Mouse (Mus musculus) lung, embryonic 15.5 days (tissue): ENCODE measurements at regions not wholly inside any gene's neighbourhood (a gene's known extent, or its start where the extent isn't known, plus 50 kb on each side); places are given as distances from the start of the nearest gene placed in this dataset.
A peak's percentile ranks its signal among the peaks of the same experiment; 100 is the strongest.

Experiments used
- ATAC-seq: fragments of 200-750 bp; cut with Nextera tagmentation; 2 replicates; pipeline ENCODE4 v1.8.0; 2017; ENCODE audit warnings: moderate number of reproducible peaks, borderline replicate concordance; ENCODE audit not compliant: low FRiP score, low TSS enrichment; ENCODE audit errors: extremely low read depth
- H3K27ac ChIP-seq: fragments of 300-500 bp; sonication (generic); 2 replicates; pipeline ENCODE4 v1.5.1; 2015; ENCODE audit warnings: moderate library complexity, mild to moderate bottlenecking, inconsistent platforms
- H3K27me3 ChIP-seq: fragments of 300-500 bp; sonication (generic); 2 replicates; pipeline ENCODE4 v1.6.1; 2015; ENCODE audit warnings: inconsistent platforms
- H3K36me3 ChIP-seq: fragments of 300-500 bp; sonication (generic); 2 replicates; pipeline ENCODE4 v1.6.1; 2015; ENCODE audit warnings: inconsistent platforms
- H3K4me1 ChIP-seq: fragments of 300-500 bp; sonication (generic); 2 replicates; pipeline ENCODE4 v1.6.1; 2015; ENCODE audit warnings: inconsistent platforms
- H3K4me2 ChIP-seq: fragments of 300-500 bp; sonication (generic); 2 replicates; pipeline ENCODE4 v1.6.1; 2015; ENCODE audit warnings: inconsistent platforms, mild to moderate bottlenecking, moderate library complexity
- H3K4me3 ChIP-seq: fragments of 300-500 bp; sonication (generic); 2 replicates; pipeline ENCODE4 v1.5.1; 2015; ENCODE audit warnings: mild to moderate bottlenecking, inconsistent platforms
- H3K9ac ChIP-seq: fragments of 300-500 bp; sonication (generic); 2 replicates; pipeline ENCODE4 v1.6.1; 2015; ENCODE audit warnings: inconsistent platforms
- H3K9me3 ChIP-seq: fragments of 300-500 bp; sonication (generic); 2 replicates; pipeline ENCODE4 v1.6.1; 2016; ENCODE audit warnings: inconsistent platforms
- WGBS: fragments of 180-500 bp; shearing (Covaris S2); methylation state at CpG from one replicate; pipeline ENCODE4 v1.1.7; 2015; 5-methylcytosine and 5-hydroxymethylcytosine counted together

DNA sequence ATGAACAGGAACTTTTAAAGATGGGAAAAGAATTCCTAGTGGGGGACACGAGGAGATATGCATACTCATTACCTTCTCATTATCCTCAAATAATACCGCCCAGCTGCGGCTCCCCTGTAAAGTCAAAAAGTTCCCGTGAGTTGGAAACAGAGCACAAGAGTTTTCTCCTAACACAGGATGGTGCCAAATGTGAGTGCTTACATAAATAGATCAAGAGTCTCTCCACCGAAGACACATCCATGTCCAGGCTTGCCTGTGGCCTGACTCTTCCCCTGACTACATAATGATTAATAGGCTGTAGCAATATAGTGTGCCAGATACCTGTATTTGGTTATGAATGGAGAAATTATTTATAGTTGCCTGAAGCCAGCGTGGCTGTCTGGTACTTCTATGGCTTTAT, 281.8 kb upstream of the Klf3 start:
- no peak overlapping the region for H3K4me3 ChIP-seq
- H3K27me3 ChIP-seq, result no peaks in the 10 kb centered on the region
- H3K36me3 ChIP-seq, result no peaks in the 10 kb centered on the region
- 68% methylated on average over 6 of the region's 6 CpGs for WGBS
- no peaks in the 10 kb centered on the region for H3K9me3 ChIP-seq
- H3K4me2 ChIP-seq, result no peak overlapping the region
- no peak overlapping the region for H3K27ac ChIP-seq
- 0 out of 2 replicates have a peak, but pooled peaks cover 8% of the 10 kb centered on the region for H3K4me1 ChIP-seq
- no peak for ATAC-seq
- no peak overlapping the region for H3K9ac ChIP-seq

DNA sequence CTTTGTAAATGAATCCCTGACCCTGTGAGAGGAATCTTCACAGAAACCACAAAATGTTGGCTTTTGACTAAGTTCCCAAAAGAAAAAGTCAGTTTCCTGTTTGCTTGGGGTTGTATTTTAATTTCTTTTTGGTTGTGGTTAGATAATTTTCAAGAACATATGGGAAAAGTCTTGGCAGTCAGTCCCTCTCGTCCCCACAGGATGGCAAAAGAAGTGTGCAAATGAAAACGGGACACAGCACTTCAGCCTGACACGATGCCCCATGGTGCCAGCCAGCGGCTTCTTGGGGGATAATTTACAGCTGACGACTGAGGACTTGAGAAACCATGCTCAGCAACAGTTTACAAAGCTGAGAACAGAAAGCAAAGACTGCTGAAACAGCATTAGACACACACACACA, 281.2 kb upstream of the Klf3 start:
- ATAC-seq, result no peak
- H3K27me3 ChIP-seq, result no peaks in the 10 kb centered on the region
- H3K4me3 ChIP-seq, result no peak overlapping the region
- H3K4me1 ChIP-seq, result 0 out of 2 replicates have a peak, but pooled peaks cover 8% of the 10 kb centered on the region
- H3K9ac ChIP-seq, result no peak overlapping the region
- no peak overlapping the region for H3K4me2 ChIP-seq
- H3K9me3 ChIP-seq, result no peaks in the 10 kb centered on the region
- H3K27ac ChIP-seq, result no peak overlapping the region
- 28% methylated on average over 5 of the region's 5 CpGs for WGBS
- no peaks in the 10 kb centered on the region for H3K36me3 ChIP-seq

DNA sequence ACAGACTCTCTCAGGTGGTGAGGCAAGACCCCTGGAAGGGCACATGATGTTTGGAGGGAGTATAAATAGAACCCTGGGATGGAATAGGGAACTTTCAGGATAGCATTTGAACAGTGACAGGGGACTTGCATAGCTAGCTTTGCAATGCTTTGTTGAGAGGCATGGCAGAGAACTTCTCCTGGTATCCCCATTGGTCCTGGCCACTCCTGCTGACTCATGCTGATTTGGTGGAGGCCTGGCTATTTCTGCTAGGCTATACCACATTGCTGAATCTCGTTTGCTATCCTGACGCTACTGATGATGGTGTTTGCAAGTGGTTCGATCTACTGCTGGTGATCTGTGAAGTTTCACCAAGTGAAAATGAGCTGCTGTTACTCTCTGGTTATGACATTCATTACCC, 276.7 kb upstream of the Klf3 start:
- H3K4me2 ChIP-seq, result no peak overlapping the region
- H3K27ac ChIP-seq, result no peak overlapping the region
- no peak overlapping the region for H3K4me3 ChIP-seq
- no peaks in the 10 kb centered on the region for H3K9me3 ChIP-seq
- no peak overlapping the region for H3K9ac ChIP-seq
- no peak for ATAC-seq
- H3K36me3 ChIP-seq, result no peaks in the 10 kb centered on the region
- H3K27me3 ChIP-seq, result no peaks in the 10 kb centered on the region
- 84% methylated on average over 3 of the region's 3 CpGs for WGBS
- no peaks in the 10 kb centered on the region for H3K4me1 ChIP-seq

DNA sequence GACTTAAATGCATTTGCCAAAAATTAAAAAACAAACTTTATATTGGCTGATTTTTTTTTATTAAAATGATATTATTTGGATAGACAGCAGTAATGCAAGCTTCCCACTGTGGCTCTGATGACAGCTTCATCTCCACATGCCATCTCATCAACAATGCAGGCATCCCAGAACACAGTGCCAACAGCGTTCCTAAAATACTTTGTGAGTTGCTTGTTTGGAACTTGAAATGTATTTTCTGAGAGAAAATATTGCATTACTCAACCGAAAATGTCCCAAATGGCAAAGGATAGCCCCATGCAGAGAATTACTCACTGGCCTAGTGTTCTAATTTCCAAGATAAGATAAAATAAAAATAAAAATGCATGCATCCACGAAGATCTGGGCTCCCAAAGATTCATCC, 275.2 kb upstream of the Klf3 start:
- Histone ChIP-seq H3K9ac (no peak overlapping the region), H3K4me3 (no peak overlapping the region), H3K9me3 (no peaks in the 10 kb centered on the region), H3K4me1 (no peaks in the 10 kb centered on the region), H3K36me3 (no peaks in the 10 kb centered on the region), H3K27ac (no peak overlapping the region), H3K27me3 (no peaks in the 10 kb centered on the region), H3K4me2 (no peak overlapping the region)
- no peak for ATAC-seq
- WGBS, result 66% methylated on average over 3 of the region's 3 CpGs

DNA sequence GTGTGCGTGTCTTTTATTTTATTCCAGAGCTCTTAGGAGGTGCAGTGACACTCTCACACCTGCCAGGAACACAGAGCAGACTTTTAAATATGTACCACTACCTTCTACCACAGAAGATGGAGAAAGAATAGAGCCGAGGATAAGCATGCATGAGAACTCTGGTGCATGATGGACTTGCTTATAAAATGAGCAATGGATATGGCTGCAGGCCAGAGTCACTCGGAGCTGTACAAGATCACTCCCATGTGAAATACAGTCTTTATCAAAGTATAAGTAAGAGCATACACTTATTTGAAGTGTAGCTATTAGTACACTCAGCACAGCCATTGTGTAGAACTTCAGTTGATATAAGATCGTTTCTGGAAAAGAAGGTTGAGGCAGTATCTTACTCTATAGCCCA, 268.8 kb upstream of the Klf3 start:
- Histone ChIP-seq H3K4me1 (peaks cover 14% of the 10 kb centered on the region), H3K27ac (no peak overlapping the region), H3K4me2 (no peak overlapping the region), H3K9ac (no peak overlapping the region), H3K36me3 (no peaks in the 10 kb centered on the region), H3K9me3 (no peaks in the 10 kb centered on the region), H3K4me3 (no peak overlapping the region), H3K27me3 (no peaks in the 10 kb centered on the region)
- WGBS, result 73% methylated on average over 4 of the region's 4 CpGs
- ATAC-seq, result no peak

DNA sequence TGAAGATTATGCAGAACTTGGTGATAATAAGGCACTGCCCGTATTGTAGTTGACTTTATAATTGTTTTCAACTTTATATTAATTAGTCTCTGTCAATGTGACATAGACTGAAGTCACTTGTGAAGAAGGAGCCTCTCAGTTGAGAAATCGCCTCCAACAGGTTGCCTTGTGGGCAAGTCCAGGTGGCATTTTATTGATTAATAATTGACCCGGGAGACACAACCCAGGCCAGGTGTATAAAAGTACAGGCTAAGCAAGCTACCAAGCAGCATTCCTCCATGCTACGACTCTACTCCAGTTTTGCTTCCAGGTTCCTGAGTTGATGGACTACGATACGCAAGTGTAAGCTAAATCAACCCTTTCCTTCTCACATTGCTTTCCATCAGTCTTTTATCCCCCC, 268.2 kb upstream of the Klf3 start:
- Histone ChIP-seq H3K9ac (no peak overlapping the region), H3K36me3 (no peaks in the 10 kb centered on the region), H3K4me3 (no peak overlapping the region), H3K27ac (no peak overlapping the region), H3K4me1 (peaks cover 14% of the 10 kb centered on the region), H3K27me3 (no peaks in the 10 kb centered on the region), H3K4me2 (no peak overlapping the region), H3K9me3 (no peaks in the 10 kb centered on the region)
- ATAC-seq, result no peak
- WGBS, result 89% methylated on average over 6 of the region's 6 CpGs

DNA sequence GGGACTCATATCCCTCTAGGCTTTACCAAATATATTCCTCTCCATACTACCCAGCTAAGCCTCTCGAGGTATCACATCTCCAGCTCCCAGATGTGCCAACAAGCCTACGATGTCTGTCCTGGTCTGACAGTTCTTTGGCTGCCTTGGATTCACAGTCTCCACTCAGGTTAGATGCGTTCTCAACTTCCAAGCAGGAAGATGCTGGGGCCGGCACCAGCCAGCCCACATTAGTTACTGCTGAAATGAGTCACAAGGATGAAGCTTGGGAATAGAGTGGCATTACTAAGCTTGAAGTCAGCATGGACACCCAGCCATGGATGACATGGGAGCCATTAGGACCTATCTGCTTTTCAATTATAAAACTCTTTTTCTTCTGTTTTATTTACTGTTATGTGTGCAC, 267.6 kb upstream of the Klf3 start:
- no peak for ATAC-seq
- Histone ChIP-seq H3K9ac (no peak overlapping the region), H3K4me1 (peaks cover 14% of the 10 kb centered on the region), H3K4me2 (no peak overlapping the region), H3K4me3 (no peak overlapping the region), H3K9me3 (no peaks in the 10 kb centered on the region), H3K36me3 (no peaks in the 10 kb centered on the region), H3K27me3 (no peaks in the 10 kb centered on the region), H3K27ac (no peak overlapping the region)
- 89% methylated on average over 4 of the region's 4 CpGs for WGBS

DNA sequence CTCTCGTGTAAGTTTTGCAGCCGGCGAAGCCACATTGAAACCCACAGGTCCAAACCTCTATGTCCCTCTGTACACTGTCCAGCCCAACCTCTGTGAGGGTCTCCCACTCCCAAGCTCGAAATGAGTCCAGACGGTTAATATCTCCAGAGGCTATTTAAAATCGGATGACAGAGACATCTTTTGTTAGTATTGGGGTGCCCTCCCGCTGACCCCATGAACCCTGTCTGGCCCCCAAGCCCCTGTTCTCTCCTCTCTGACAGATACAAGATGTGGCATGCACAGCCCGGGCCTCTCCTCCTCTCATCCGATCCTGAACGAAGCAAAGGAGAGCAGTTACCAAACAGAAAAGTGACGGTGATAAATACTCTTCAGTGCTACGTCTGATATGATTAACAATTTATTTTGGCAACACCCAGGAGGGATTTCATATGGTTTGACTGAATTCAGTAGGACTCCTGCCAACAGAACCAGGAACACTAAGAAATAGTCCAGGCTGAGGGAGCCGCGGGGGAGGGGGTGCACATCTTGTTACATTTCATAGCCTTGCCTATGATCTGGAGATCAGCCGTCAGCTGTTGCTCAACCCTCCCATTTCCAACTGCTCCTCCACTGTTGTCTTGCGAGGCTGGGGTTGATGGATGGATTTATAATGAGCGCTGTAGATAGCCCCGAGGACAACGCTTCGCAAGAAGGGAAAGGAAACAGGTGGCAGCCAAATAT, 266.6 kb upstream of the Klf3 start:
- peak; percentile 98 for ATAC-seq
- no peak overlapping the region for H3K27ac ChIP-seq
- H3K4me1 ChIP-seq, result peaks cover 14% of the 10 kb centered on the region
- H3K4me2 ChIP-seq, result peak overlapping the region; percentile 32
- no peak overlapping the region for H3K9ac ChIP-seq
- H3K4me3 ChIP-seq, result no peak overlapping the region
- no peaks in the 10 kb centered on the region for H3K36me3 ChIP-seq
- no peaks in the 10 kb centered on the region for H3K9me3 ChIP-seq
- no peaks in the 10 kb centered on the region for H3K27me3 ChIP-seq
- WGBS, result 25% methylated on average over 20 of the region's 20 CpGs

DNA sequence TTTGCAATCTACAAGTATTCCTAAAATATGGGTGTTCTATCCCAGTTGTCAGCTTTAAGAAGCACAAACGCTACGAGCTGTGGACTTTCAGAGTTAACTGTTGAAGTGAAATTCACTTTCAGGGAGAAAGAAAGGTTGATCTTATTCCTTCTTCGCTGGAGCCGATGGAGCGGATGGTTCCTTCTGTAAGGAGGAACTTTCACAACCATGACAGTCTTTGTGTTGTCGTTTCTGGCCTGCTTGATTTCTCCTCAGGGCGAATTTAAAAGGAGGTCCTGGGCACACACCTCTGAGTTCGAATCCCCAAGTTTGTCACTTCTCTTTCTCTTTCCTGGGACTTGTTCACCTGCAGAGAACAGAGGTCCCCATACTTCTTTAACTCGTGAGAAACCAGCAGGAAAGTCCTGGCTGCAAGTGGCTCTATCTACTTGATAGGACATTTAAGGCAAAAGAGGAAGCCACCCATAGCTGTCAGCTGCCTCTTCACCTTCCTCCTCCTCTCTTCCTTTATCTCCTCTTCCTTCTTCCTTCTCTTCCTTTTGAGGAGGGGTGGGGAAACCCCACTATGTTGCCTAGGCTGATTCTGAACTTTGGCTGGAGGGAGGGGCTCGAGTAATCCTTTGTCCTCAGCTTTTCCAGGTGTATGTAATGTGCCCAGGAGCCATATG, 265.9 kb upstream of the Klf3 start:
- Histone ChIP-seq H3K4me3 (no peak overlapping the region), H3K4me2 (peak overlapping the region; percentile 32), H3K27ac (no peak overlapping the region), H3K9ac (no peak overlapping the region), H3K36me3 (no peaks in the 10 kb centered on the region), H3K27me3 (no peaks in the 10 kb centered on the region), H3K9me3 (no peaks in the 10 kb centered on the region), H3K4me1 (peaks cover 14% of the 10 kb centered on the region)
- WGBS, result 47% methylated on average over 10 of the region's 10 CpGs
- no peak for ATAC-seq

DNA sequence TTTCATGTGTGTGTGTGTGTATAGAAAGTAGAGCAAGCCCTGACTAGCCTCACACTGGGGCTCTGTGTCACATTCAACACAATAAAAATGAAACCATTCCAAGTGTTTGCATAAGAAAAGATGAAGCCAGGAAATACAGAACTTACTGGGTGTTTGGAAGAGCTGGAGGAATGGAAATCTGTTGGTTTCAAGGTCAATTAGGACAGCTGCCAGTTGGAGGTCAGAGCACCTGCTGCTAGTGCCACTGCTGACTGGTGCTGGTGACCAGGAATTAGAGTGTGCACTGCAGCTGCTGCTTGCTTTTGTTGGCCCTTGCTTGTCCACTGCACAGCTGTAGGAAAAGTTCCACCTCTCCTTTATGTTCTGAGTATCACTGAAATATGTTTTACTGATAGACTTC, 261.4 kb upstream of the Klf3 start:
- no peak for ATAC-seq
- no peak overlapping the region for H3K4me2 ChIP-seq
- no peak overlapping the region for H3K4me3 ChIP-seq
- H3K9ac ChIP-seq, result no peak overlapping the region
- H3K27ac ChIP-seq, result no peak overlapping the region
- no peaks in the 10 kb centered on the region for H3K36me3 ChIP-seq
- no peaks in the 10 kb centered on the region for H3K9me3 ChIP-seq
- no peaks in the 10 kb centered on the region for H3K27me3 ChIP-seq
- peaks cover 8% of the 10 kb centered on the region for H3K4me1 ChIP-seq

DNA sequence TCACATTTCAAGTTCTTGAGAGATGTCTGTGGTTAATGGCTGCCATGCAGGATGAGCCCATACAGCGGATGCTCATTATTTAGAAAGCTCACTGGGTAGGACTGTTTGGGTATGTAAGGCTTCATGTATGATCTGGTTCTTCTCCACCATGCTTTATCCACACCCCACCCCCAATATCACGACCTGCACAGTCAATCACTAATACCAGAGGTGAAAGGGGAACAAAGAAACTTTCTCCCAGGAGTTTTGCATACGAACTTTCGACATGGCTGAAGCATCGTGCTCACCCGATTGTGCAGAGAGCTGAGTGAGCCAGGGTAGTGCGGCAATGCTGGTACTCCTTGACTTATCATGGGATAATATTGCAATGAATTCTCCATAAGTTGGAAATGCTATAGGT, 247.3 kb upstream of the Klf3 start:
- H3K9me3 ChIP-seq, result no peaks in the 10 kb centered on the region

DNA sequence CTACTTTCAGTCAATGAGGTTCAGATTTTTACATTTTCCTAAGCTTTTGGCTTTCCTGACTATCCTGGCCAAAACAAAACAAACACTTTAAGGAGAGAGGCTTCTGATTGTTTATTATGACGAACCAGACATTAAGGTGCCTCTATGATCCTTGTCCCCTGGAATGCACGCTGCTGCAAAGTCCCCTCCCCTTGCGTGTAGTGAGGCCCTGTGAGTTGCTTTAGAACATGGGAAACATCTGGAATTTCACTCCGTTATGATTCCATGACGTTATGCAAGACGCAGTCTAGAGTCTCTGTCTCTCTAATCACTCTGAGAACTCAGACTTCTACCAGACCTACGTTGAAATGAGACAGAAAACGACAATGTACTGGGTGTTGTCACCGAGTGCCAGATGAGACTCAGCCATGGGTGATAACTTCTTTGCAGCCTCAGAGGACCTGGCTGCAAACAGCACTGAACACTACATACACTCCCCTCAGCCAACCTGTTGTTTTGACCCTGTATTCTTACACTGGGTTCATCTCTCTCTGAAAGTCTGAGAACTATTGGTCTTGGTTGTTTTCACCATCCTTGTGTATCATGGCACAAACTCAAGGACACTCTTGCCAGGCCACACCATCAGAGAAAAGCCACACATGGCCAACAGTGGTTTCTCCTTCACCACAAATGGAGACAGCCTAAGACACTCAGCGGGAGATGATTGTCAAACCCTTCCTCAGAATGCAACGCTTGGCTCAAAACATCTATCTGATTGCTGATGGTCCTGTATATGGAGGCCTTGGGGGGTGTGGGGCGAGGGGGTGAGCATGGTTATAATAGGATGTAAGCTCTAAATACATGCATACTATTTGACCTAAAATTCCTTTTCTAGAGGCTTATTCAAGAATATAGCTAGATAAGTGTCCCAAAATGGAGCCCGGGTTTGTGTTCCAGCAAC, 236.5 kb upstream of the Klf3 start:
- 70% methylated on average over 13 of the region's 13 CpGs for WGBS
- no peak for ATAC-seq
- H3K27ac ChIP-seq, result no peak overlapping the region
- H3K36me3 ChIP-seq, result no peaks in the 10 kb centered on the region
- no peaks in the 10 kb centered on the region for H3K9me3 ChIP-seq
- no peak overlapping the region for H3K9ac ChIP-seq
- H3K4me1 ChIP-seq, result no peaks in the 10 kb centered on the region
- H3K4me3 ChIP-seq, result no peak overlapping the region
- H3K27me3 ChIP-seq, result no peaks in the 10 kb centered on the region
- H3K4me2 ChIP-seq, result no peak overlapping the region

More for the DNA sequence above, 247.3 kb upstream of the Klf3 start:
- Histone ChIP-seq H3K4me1 (no peaks in the 10 kb centered on the region), H3K27me3 (no peaks in the 10 kb centered on the region), H3K4me3 (no peak overlapping the region), H3K9ac (no peak overlapping the region), H3K27ac (no peak overlapping the region), H3K4me2 (no peak overlapping the region), H3K36me3 (no peaks in the 10 kb centered on the region)
- no peak for ATAC-seq
- 82% methylated on average over 7 of the region's 7 CpGs for WGBS
